Mouse (Mus musculus): ENCODE data around the gene Mpdu1. TPM values are rescaled to one million over a fixed set of nuclear protein-coding genes. Genes with fewer than 3 reads are reported as not detected.

Gene Mpdu1
- total and polyA plus RNA-seq, 3 experiments: 60.9 to 259 (median 101) TPM

GRCm38 (mm10) chr11:69609416-69609815, 53.0 kb downstream of the Mpdu1 start (continued):
- TF ChIP-seq MEF2A (IDR thresholded peaks at IDR 0.05; ENCODE audit: extremely low read depth, insufficient replicate concordance, low read depth, low read length, poor library complexity, severe bottlenecking): no peak
- TF ChIP-seq NELFE (IDR thresholded peaks at IDR 0.05; ENCODE audit: low read depth, low read length): peak; percentile 70
- TF ChIP-seq BHLHE40 (IDR thresholded peaks at IDR 0.05; ENCODE audit: borderline replicate concordance, low read depth, low read length): peak; percentile 97
- peak; percentile 59 for TF ChIP-seq MAZ (IDR thresholded peaks at IDR 0.05; ENCODE audit: low read depth, low read length)
- TF ChIP-seq POLR2A (IDR thresholded peaks at IDR 0.05; ENCODE audit: control insufficient read depth in 1 of 2, insufficient read depth in 1 of 2, low read depth in 1 of 2, low read length in 2 of 2, poor library complexity in 1 of 2): peak in 1 of 2 experiments; percentile 84; a peak in 2 of 4 replicates
- peak; percentile 82 for TF ChIP-seq ZMIZ1 (IDR thresholded peaks at IDR 0.05; ENCODE audit: low read depth, low read length)
- no peak for TF ChIP-seq CTCF (IDR thresholded peaks at IDR 0.05 in 2 of 3, conservative IDR thresholded peaks at IDR 0.05 in 1 of 3; ENCODE audit: control insufficient read depth in 1 of 3, insufficient read depth in 1 of 3, low read depth in 2 of 3, low read length in 3 of 3, poor library complexity in 1 of 3, severe bottlenecking in 1 of 3)
- peak; percentile 96 for TF ChIP-seq MXI1 (IDR thresholded peaks at IDR 0.05; ENCODE audit: low read depth, low read length)
- no peak for TF ChIP-seq TAL1 (IDR thresholded peaks at IDR 0.05; ENCODE audit: low read length)
- peak; percentile 100 for TF ChIP-seq USF1 (IDR thresholded peaks at IDR 0.05; ENCODE audit: low read depth, low read length)

GRCm38 (mm10) chr11:69608525-69608924, 53.9 kb downstream of the Mpdu1 start:
- H3K9ac ChIP-seq (ENCODE audit: control insufficient read depth, low read depth, low read length, poor library complexity, severe bottlenecking): peak overlapping the region; percentile 66
- TF ChIP-seq TCF12 (IDR thresholded peaks at IDR 0.05; ENCODE audit: low read depth, low read length): 0 out of 2 replicates have a peak, but pooled peaks have one; percentile 6
- TF ChIP-seq NELFE (IDR thresholded peaks at IDR 0.05; ENCODE audit: low read depth, low read length): no peak
- no peak for TF ChIP-seq GABPA (IDR thresholded peaks at IDR 0.05; ENCODE audit: low read depth, low read length)
- TF ChIP-seq MAZ (IDR thresholded peaks at IDR 0.05; ENCODE audit: low read depth, low read length): peak; percentile 55
- TF ChIP-seq MXI1 (IDR thresholded peaks at IDR 0.05; ENCODE audit: low read depth, low read length): 0 out of 2 replicates have a peak, but pooled peaks have one; percentile 34
- 0 out of 2 replicates have a peak, but pooled peaks have one; percentile 20 for TF ChIP-seq ZMIZ1 (IDR thresholded peaks at IDR 0.05; ENCODE audit: low read depth, low read length)
- no peak for TF ChIP-seq TAL1 (IDR thresholded peaks at IDR 0.05; ENCODE audit: low read length)
- peaks cover 24 to 46% of the 10 kb centered on the region in 2 experiments for H3K4me1 ChIP-seq (ENCODE audit: control insufficient read depth in 1 of 2, insufficient read depth in 2 of 2, low read length in 2 of 2)
- peaks cover 0 to 27% of the 10 kb centered on the region in 2 experiments; a peak in 2 of 4 replicates for H3K36me3 ChIP-seq (ENCODE audit: control insufficient read depth in 1 of 2, insufficient read depth in 2 of 2, low read length in 2 of 2)
- H3K27ac ChIP-seq (ENCODE audit: control insufficient read depth, low read depth, low read length): peak overlapping the region; percentile 91
- no peaks in the 10 kb centered on the region for H3K9me3 ChIP-seq (replicated peaks; ENCODE audit: insufficient read depth, low read length)
- H3K4me3 ChIP-seq (ENCODE audit: control insufficient read depth in 1 of 2, insufficient read depth in 1 of 2, low read depth in 2 of 2, low read length in 2 of 2): peak overlapping the region in 1 of 2 experiments; percentile 24; a peak in 3 of 4 replicates
- peaks cover 6% of the 10 kb centered on the region for H3K79me2 ChIP-seq (ENCODE audit: control insufficient read depth, insufficient read depth, low read length, poor library complexity)
- peak; percentile 46 for DNase-seq (ENCODE audit: low read depth, low spot score)
- H3K27me3 ChIP-seq (ENCODE audit: control insufficient read depth in 1 of 2, insufficient read depth in 2 of 2, low read length in 2 of 2): no peaks in the 10 kb centered on the region

- no peak overlapping the region for H3K9ac ChIP-seq (ENCODE audit: control insufficient read depth, low read depth, low read length, poor library complexity, severe bottlenecking)
- peaks cover 35 to 58% of the 10 kb centered on the region in 2 experiments for H3K4me1 ChIP-seq (ENCODE audit: control insufficient read depth in 1 of 2, insufficient read depth in 2 of 2, low read length in 2 of 2)
- no peak overlapping the region; a peak in 1 of 4 replicates for H3K4me3 ChIP-seq (ENCODE audit: control insufficient read depth in 1 of 2, insufficient read depth in 1 of 2, low read depth in 2 of 2, low read length in 2 of 2)
- peaks cover 0 to 39% of the 10 kb centered on the region in 2 experiments; a peak in 2 of 4 replicates for H3K36me3 ChIP-seq (ENCODE audit: control insufficient read depth in 1 of 2, insufficient read depth in 2 of 2, low read length in 2 of 2)
- no peaks in the 10 kb centered on the region for H3K9me3 ChIP-seq (replicated peaks; ENCODE audit: insufficient read depth, low read length)
- H3K79me2 ChIP-seq (ENCODE audit: control insufficient read depth, insufficient read depth, low read length, poor library complexity): peaks cover 6% of the 10 kb centered on the region
- TF ChIP-seq SIN3A (IDR thresholded peaks at IDR 0.05; ENCODE audit: low read length) (no peak; the same call in 1 of the 2 replicates), TAL1 (IDR thresholded peaks at IDR 0.05; ENCODE audit: low read length) (no peak), SMC3 (IDR thresholded peaks at IDR 0.05; ENCODE audit: low read depth, low read length) (no peak), ZMIZ1 (IDR thresholded peaks at IDR 0.05; ENCODE audit: low read depth, low read length) (no peak), MAX (IDR thresholded peaks at IDR 0.05; ENCODE audit: low read length) (peak; percentile 62), GABPA (IDR thresholded peaks at IDR 0.05; ENCODE audit: low read depth, low read length) (no peak), EP300 (IDR thresholded peaks at IDR 0.05; ENCODE audit: low read depth in 1 of 2, low read length in 2 of 2) (no peak), MXI1 (IDR thresholded peaks at IDR 0.05; ENCODE audit: low read depth, low read length) (0 out of 2 replicates have a peak, but pooled peaks have one; percentile 18), ZC3H11A (IDR thresholded peaks at IDR 0.05; ENCODE audit: low read depth, low read length) (no peak), RCOR1 (IDR thresholded peaks at IDR 0.05; ENCODE audit: low read depth, low read length) (no peak), USF1 (IDR thresholded peaks at IDR 0.05; ENCODE audit: low read depth, low read length) (no peak), ZNF384 (IDR thresholded peaks at IDR 0.05; ENCODE audit: low read depth, low read length) (peak; percentile 43; the same call in 1 of the 2 replicates), UBTF (IDR thresholded peaks at IDR 0.05; ENCODE audit: borderline replicate concordance, insufficient read depth, low read depth, low read length) (no peak), USF2 (IDR thresholded peaks at IDR 0.05; ENCODE audit: borderline replicate concordance in 1 of 2, insufficient read depth in 1 of 2, low read depth in 1 of 2, low read length in 2 of 2) (no peak), MYC (IDR thresholded peaks at IDR 0.05; ENCODE audit: low read depth, low read length) (peak; percentile 78)
- DNase-seq (ENCODE audit: low read depth, low spot score): peak; percentile 48
- no peaks in the 10 kb centered on the region for H3K27me3 ChIP-seq (ENCODE audit: control insufficient read depth in 1 of 2, insufficient read depth in 2 of 2, low read length in 2 of 2)
- 0 out of 2 replicates have a peak overlapping the region, but pooled peaks have one; percentile 11 for H3K27ac ChIP-seq (ENCODE audit: control insufficient read depth, low read depth, low read length)
These were observed 55.6 kb downstream of the Mpdu1 start for GRCm38 (mm10) chr11:69606832-69607231.

All from MEL (cell line).